Mouse (Mus musculus) kidney, postnatal 0 days (tissue): ENCODE measurements at regions not wholly inside any gene's neighbourhood (a gene's known extent, or its start where the extent isn't known, plus 50 kb on each side); places are given as distances from the start of the nearest gene placed in this dataset.
"Not testable (repeated sequence)": the region's sequence is repeated elsewhere in the genome, so short reads cannot be mapped to it uniquely, and the experiment has no call there.

Experiments
- ATAC-seq: fragments of 200-750 bp; cut with Nextera tagmentation; replicated peaks from 2 replicates; pipeline ENCODE4 v1.8.0; 2017; ENCODE audit warnings: low read depth, moderate number of reproducible peaks, moderate TSS enrichment, moderate library complexity; ENCODE audit not compliant: low FRiP score
- DNase-seq: peaks from one replicate; pipeline ENCODE4 v3.0.0-alpha.2; 2016; ENCODE audit warnings: low spot score
- H3K27ac ChIP-seq: fragments of 300-500 bp; sonication (generic); 2 replicates; pipeline ENCODE4 v1.5.1; 2014; ENCODE audit warnings: mild to moderate bottlenecking
- H3K27me3 ChIP-seq: fragments of 300-500 bp; sonication (generic); 2 replicates; pipeline ENCODE4 v1.6.1; 2014; ENCODE audit warnings: low read length, mixed read lengths; ENCODE audit not compliant: insufficient read depth
- H3K36me3 ChIP-seq: fragments of 300-500 bp; sonication (generic); 2 replicates; pipeline ENCODE4 v1.6.1; 2014; ENCODE audit warnings: low read length, mixed read lengths; ENCODE audit not compliant: insufficient read depth
- H3K4me1 ChIP-seq: fragments of 300-500 bp; sonication (generic); replicated peaks from 2 replicates; pipeline ENCODE4 v1.6.1; 2014; ENCODE audit warnings: antibody characterized with exemption, low read length, mixed read lengths; ENCODE audit not compliant: insufficient read depth
- H3K4me2 ChIP-seq: fragments of 300-500 bp; sonication (generic); 2 replicates; pipeline ENCODE4 v1.6.1; 2014; ENCODE audit warnings: mild to moderate bottlenecking, low read length, moderate library complexity, mixed read lengths
- H3K4me3 ChIP-seq: fragments of 300-500 bp; sonication (generic); replicated peaks from 2 replicates; pipeline ENCODE4 v1.5.1; 2014; ENCODE audit warnings: low read depth, low read length
- H3K9ac ChIP-seq: fragments of 300-500 bp; sonication (generic); 2 replicates; pipeline ENCODE4 v1.6.1; 2014; ENCODE audit warnings: low read depth, low read length
- H3K9me3 ChIP-seq: fragments of 300-500 bp; sonication (generic); replicated peaks from 2 replicates; pipeline ENCODE4 v1.6.1; 2016; ENCODE audit warnings: low read length, inconsistent platforms, mixed read lengths
- CTCF ChIP-seq: IDR thresholded peaks from 2 replicates; pipeline ENCODE4 v1.5.1; 2016; ENCODE audit warnings: antibody characterized with exemption, low read depth, mild to moderate bottlenecking, moderate library complexity
- WGBS: fragments of 180-500 bp; shearing (Covaris S2); extraction: QIAGEN DNeasy Blood & Tissue Kit; methylation state at CpG from one replicate; pipeline ENCODE4 v1.1.7; 2014; 5-methylcytosine and 5-hydroxymethylcytosine counted together

DNA sequence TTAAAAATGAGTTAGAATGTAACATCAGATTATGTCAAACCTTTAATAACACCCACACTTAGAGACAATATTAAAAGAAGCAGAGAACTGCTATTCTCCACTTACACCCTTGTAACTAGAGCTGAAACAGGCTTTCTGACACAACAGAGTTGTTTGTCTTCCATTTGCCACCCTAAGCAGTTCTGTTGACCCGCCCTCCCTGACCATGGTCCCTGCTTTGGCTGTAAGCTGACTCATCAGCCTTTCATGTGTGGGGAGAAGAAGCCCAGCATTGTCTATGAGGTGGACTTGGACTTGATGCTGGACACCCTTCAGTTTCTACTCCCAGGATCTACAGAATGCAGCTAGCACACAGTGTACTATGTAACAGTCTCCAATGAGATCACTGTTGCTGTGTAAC is 91.6 kb upstream of the Zfp706 start:
- no peak for ATAC-seq
- no peak for TF ChIP-seq CTCF
- H3K27me3 ChIP-seq = no peaks in the 10 kb centered on the region
- no peaks in the 10 kb centered on the region for H3K4me1 ChIP-seq
- DNase-seq = no peak
- H3K9ac ChIP-seq = no peak overlapping the region
- no peak overlapping the region for H3K4me3 ChIP-seq
- H3K9me3 ChIP-seq = no peaks in the 10 kb centered on the region
- H3K36me3 ChIP-seq = no peaks in the 10 kb centered on the region
- H3K4me2 ChIP-seq = no peak overlapping the region
- WGBS = 83% methylated on average over 1 of the region's 1 CpGs
- H3K27ac ChIP-seq = no peak overlapping the region

DNA sequence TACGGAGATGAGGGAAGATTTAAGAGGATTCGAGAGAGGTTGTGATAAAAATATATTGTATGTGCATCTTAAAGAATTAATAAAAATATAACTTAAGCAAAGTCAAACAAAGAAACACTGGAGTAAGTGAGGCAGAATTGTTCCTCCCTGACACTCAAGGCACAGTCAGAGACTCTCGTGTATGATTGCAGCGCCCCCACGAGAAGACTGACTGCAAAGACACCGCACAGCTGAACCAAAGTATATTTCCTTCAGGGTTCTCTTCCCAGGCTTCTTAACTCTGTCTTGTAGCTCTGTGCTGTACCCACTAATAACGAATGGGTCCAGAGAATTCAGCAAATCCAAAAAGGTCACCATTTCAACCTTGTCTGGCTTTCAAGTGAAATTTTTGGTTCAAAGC is 89.9 kb upstream of the Zfp706 start:
- TF ChIP-seq CTCF = no peak
- Histone ChIP-seq H3K9me3 (no peaks in the 10 kb centered on the region), H3K27me3 (no peaks in the 10 kb centered on the region), H3K4me1 (no peaks in the 10 kb centered on the region), H3K4me3 (no peak overlapping the region), H3K9ac (no peak overlapping the region), H3K4me2 (no peak overlapping the region), H3K27ac (no peak overlapping the region), H3K36me3 (no peaks in the 10 kb centered on the region)
- DNase-seq = no peak
- 95% methylated on average over 7 of the region's 7 CpGs for WGBS
- no peak for ATAC-seq

DNA sequence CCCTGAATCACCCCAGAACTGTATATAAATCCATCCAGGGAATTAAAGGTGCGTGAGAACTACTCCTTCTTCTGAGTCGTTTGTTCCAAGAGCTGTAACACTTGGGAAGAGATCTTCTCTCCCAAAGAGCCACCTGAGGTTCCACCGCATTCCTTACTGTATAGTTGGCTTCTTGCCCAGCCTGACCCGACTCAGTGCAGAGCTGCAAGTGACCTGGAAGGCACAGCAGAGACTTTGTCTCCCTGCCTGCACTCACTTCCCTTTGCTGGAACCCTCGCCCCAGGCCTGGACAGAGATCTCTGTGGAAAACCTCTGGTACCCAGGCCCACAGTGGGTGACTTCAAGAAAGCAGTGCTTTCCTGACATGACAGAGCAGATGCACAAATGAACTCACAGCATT is 83.6 kb upstream of the Zfp706 start:
- not testable (repeated sequence) for H3K27ac ChIP-seq

DNA sequence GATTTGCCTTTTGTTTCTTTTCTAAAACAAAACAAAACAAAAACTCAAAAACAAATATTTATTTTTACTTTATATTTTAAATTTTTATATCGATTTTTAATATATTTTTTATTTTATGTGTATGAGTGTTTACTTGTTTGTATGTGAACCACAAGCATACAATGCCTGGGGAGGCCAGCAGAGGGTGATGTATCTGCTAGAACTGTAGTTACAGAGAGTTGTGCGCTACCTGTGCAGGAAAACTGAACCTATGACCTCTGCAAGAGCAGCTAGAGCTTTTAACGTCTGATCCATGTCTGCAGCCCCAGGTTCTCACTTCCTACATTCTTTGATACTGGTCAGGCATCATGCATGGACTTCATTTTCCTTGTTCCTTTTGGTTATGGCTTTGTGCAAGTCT is 76.2 kb upstream of the Zfp706 start:
- H3K36me3 ChIP-seq = no peaks in the 10 kb centered on the region

More for the DNA sequence above, 83.6 kb upstream of the Zfp706 start:
- not testable (repeated sequence) for DNase-seq, H3K4me2 ChIP-seq, H3K9me3 ChIP-seq, H3K36me3 ChIP-seq, H3K4me1 ChIP-seq, ATAC-seq, H3K27me3 ChIP-seq, H3K4me3 ChIP-seq, H3K9ac ChIP-seq
- WGBS = 45% methylated on average over 5 of the region's 5 CpGs

DNA sequence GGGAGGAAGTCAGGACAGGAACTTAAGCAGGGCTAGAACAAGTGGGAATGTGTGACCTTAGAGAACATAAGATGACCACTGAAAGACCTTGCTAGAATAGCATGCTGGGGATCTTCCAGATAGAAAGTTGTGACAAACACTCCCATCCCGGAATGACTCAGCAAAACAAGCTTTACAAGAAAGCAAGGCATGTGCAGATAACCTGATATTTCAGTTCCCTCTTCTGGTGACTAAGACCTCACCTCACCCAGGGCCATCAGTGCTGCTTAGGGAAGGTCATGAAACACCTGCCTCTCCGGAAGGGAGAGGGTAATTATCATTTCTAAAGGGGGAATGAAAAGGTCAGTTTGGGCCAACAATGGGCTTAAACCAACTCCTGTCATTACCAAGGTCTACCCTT is 74.3 kb upstream of the Zfp706 start:
- Histone ChIP-seq H3K4me2 (no peak overlapping the region), H3K4me3 (no peak overlapping the region), H3K4me1 (no peaks in the 10 kb centered on the region), H3K27me3 (no peaks in the 10 kb centered on the region), H3K27ac (no peak overlapping the region), H3K36me3 (no peaks in the 10 kb centered on the region), H3K9ac (no peak overlapping the region), H3K9me3 (no peaks in the 10 kb centered on the region)
- no peak for DNase-seq
- 67% methylated on average over 2 of the region's 2 CpGs for WGBS
- TF ChIP-seq CTCF = no peak
- ATAC-seq = no peak

More for the DNA sequence above, 76.2 kb upstream of the Zfp706 start:
- Histone ChIP-seq H3K4me1 (no peaks in the 10 kb centered on the region), H3K9me3 (no peaks in the 10 kb centered on the region), H3K4me2 (no peak overlapping the region), H3K4me3 (no peak overlapping the region), H3K27ac (no peak overlapping the region), H3K27me3 (no peaks in the 10 kb centered on the region), H3K9ac (no peak overlapping the region)
- WGBS = 77% methylated on average over 3 of the region's 3 CpGs
- ATAC-seq (no peak), DNase-seq (no peak)
- no peak for TF ChIP-seq CTCF

DNA sequence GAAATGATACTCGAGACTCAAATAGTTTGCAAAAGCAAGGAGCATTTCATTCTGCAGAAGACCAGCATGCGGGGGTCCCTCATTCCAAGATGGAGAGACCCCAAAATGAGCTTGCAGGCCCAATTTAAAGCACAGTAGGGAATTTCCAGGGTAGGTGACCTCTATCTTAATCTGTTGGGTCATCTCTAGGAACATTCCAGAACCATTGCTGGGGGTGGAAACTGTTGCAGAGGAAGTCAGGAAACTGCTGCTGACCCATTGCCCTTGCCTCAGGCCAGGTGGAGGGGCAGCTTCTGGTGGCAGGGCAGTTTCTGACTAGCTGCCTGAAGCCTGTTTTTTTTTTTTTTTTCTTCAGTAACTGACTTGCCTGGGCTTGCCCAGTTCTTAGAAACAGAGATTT is 73.4 kb upstream of the Zfp706 start:
- ATAC-seq = no peak
- Histone ChIP-seq H3K27ac (no peak overlapping the region), H3K4me3 (no peak overlapping the region), H3K36me3 (no peaks in the 10 kb centered on the region), H3K9me3 (no peaks in the 10 kb centered on the region), H3K4me1 (no peaks in the 10 kb centered on the region), H3K27me3 (no peaks in the 10 kb centered on the region), H3K4me2 (no peak overlapping the region), H3K9ac (no peak overlapping the region)
- DNase-seq = no peak
- WGBS = 87% methylated on average over 2 of the region's 2 CpGs
- no peak for TF ChIP-seq CTCF

DNA sequence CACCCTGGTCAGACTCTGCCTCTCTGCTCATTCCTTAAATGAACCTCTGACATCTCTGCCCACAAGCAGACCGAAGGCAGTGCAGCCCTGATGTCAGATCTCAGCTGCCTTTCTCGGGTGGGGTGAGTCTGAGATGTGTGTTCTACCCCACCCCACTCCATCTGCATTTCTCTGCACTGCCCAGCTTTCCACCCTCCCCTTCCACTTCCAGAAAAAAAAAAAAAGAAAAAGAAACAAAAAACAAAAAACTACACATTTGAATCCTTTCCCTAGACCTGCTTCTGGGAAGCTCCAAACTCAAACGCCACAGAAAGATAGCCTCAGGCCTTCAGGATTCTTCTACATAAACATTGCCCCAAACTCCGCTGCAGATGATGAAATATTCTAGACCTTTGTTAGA is 72.8 kb upstream of the Zfp706 start:
- Histone ChIP-seq H3K27ac (no peak overlapping the region), H3K4me2 (no peak overlapping the region), H3K4me3 (no peak overlapping the region), H3K9me3 (no peaks in the 10 kb centered on the region), H3K27me3 (no peaks in the 10 kb centered on the region), H3K4me1 (no peaks in the 10 kb centered on the region), H3K36me3 (no peaks in the 10 kb centered on the region), H3K9ac (no peak overlapping the region)
- WGBS = 90% methylated on average over 4 of the region's 4 CpGs
- no peak for DNase-seq
- no peak for TF ChIP-seq CTCF
- ATAC-seq = no peak

DNA sequence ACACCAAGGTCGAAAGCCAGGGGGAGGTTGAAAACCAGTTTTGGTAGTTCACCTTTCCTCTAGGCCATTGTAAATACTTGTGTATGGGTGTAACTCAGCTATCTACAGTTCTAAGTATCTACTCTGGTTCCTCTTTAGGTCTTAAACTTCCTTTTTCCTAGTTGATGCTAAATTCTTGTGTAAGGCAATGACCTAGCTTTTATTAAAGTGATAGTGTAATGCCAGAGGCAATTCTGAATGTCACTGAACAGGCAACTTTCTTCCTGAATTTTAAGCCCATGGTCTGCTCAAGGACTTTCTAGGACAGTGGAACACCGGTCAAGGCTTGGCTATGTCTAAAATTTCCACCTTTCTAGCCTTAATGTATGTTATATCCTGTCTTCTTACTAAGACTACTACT is 66.6 kb upstream of the Zfp706 start:
- not testable (repeated sequence) for H3K4me2 ChIP-seq, H3K4me3 ChIP-seq, ATAC-seq, H3K36me3 ChIP-seq, H3K27ac ChIP-seq, H3K9me3 ChIP-seq, H3K27me3 ChIP-seq, H3K9ac ChIP-seq, DNase-seq, H3K4me1 ChIP-seq
- 88% methylated on average over 2 of the region's 2 CpGs for WGBS
